Mouse (Mus musculus) MEL-GATA-1-ER (cell line): ENCODE measurements around the gene Osbpl5.
"Not testable (repeated sequence)": the region's sequence is repeated elsewhere in the genome, so short reads cannot be mapped to it uniquely, and the experiment has no call there.

ENCODE experiments used
- DNase-seq: peaks from one replicate; pipeline ENCODE4 v3.0.0-alpha.2; 2012; ENCODE audit warnings: low read depth; ENCODE audit errors: extremely low read depth

The Osbpl5 gene

GRCm38 (mm10) chr7:143649034-143649768 is 107.6 kb downstream of the Osbpl5 start, which contains the start of gene Tnfrsf22:
Tnfrsf22 (minus strand) TSS chr7:143649661.
- peak; percentile 55 for DNase-seq

- not testable (repeated sequence) for DNase-seq
These were observed 112.8 kb downstream of the Osbpl5 start for GRCm38 (mm10) chr7:143643949-143644348.
